In genomic region chr4:63005446-63006185, GRCm38 (mm10) we compare ENCODE assay signal across 16 mouse cellular contexts. TPM values are rescaled to one million over a fixed set of nuclear protein-coding genes. Genes with fewer than 3 reads are reported as not detected.
DNase-seq lines count a peak whose midpoint lies in the region; ATAC-seq and TF ChIP-seq lines count a peak whose summit lies in the region.
"Had no signal": no experiment of that assay in that cellular context is flagged by ENCODE, and none has a peak within 500 bp of the region (broad histone marks: within the 10 kb centered on the region; RNA-seq: fewer than 3 reads in every experiment).

No protein-coding gene starts in this region.

- peak overlapping the region; percentile 10; the same call in 1 of the 2 replicates for H3K4me2 ChIP-seq in heart, postnatal 0 days (ENCODE audit: low read depth, low read length)
- no peak overlapping the region for H3K4me2 ChIP-seq in liver, embryonic 15.5 days
- H3K4me2 ChIP-seq in liver, embryonic 12.5 days = no peak overlapping the region
- no peak overlapping the region for H3K4me2 ChIP-seq in neural tube, embryonic 15.5 days
- H3K4me2 ChIP-seq: midbrain, embryonic 11.5 days had no signal

- H3K4me1 ChIP-seq in heart, postnatal 0 days (ENCODE audit: control insufficient read depth, insufficient read depth) = peaks cover 22% of the 10 kb centered on the region
- peaks cover 3% of the 10 kb centered on the region for H3K4me1 ChIP-seq in heart, adult 2 months (ENCODE audit: control insufficient read depth, insufficient read depth, low read length)
- peaks cover 11% of the 10 kb centered on the region for H3K4me1 ChIP-seq in liver, embryonic 15.5 days (replicated peaks)
- peaks cover 14% of the 10 kb centered on the region for H3K4me1 ChIP-seq in liver, embryonic 12.5 days
- H3K4me1 ChIP-seq in neural tube, embryonic 15.5 days = peaks cover 37% of the 10 kb centered on the region

- H3K27me3 ChIP-seq in heart, postnatal 0 days (ENCODE audit: control insufficient read depth, insufficient read depth, low read length) = no peaks in the 10 kb centered on the region
- H3K27me3 ChIP-seq in heart, adult 2 months (ENCODE audit: control insufficient read depth, insufficient read depth, low read length) = no peaks in the 10 kb centered on the region
- no peaks in the 10 kb centered on the region for H3K27me3 ChIP-seq in liver, embryonic 15.5 days
- H3K27me3 ChIP-seq in liver, embryonic 12.5 days (replicated peaks) = no peaks in the 10 kb centered on the region
- H3K27me3 ChIP-seq in neural tube, embryonic 15.5 days (replicated peaks) = no peaks in the 10 kb centered on the region

- WGBS in heart, postnatal 0 days = 61% methylated on average over 10 of the region's 10 CpGs
- 50% methylated on average over 10 of the region's 10 CpGs for WGBS in heart, adult 2 months
- 57% methylated on average over 10 of the region's 10 CpGs for WGBS in liver, embryonic 15.5 days (ENCODE audit: insufficient replicate concordance)
- WGBS in liver, embryonic 12.5 days (ENCODE audit: insufficient replicate concordance) = 63% methylated on average over 10 of the region's 10 CpGs
- 79% methylated on average over 10 of the region's 10 CpGs for WGBS in neural tube, embryonic 15.5 days

- intact Hi-C loops in heart, adult 2 months (cut with DNase I) = no loop called here

- no peak for TF ChIP-seq POLR2A in heart, adult 2 months (IDR thresholded peaks at IDR 0.05; ENCODE audit: insufficient read depth, low read depth, low read length)

- peak overlapping the region; percentile 56 for H3K27ac ChIP-seq in heart, postnatal 0 days (ENCODE audit: low read depth)
- H3K27ac ChIP-seq in heart, adult 2 months = no peak overlapping the region
- H3K27ac ChIP-seq in liver, embryonic 15.5 days (replicated peaks) = peak overlapping the region; percentile 57
- no peak overlapping the region for H3K27ac ChIP-seq in liver, embryonic 12.5 days
- peak overlapping the region; percentile 52 for H3K27ac ChIP-seq in neural tube, embryonic 15.5 days (replicated peaks)
- H3K27ac ChIP-seq: liver, embryonic 14.5 days had no signal

- no peak overlapping the region for H3K4me3 ChIP-seq in heart, postnatal 0 days (ENCODE audit: low read depth, low read length)
- no peak overlapping the region for H3K4me3 ChIP-seq in heart, adult 2 months
- no peak overlapping the region for H3K4me3 ChIP-seq in liver, embryonic 15.5 days (replicated peaks)
- H3K4me3 ChIP-seq in liver, embryonic 12.5 days = no peak overlapping the region
- no peak overlapping the region for H3K4me3 ChIP-seq in neural tube, embryonic 15.5 days (replicated peaks)
- H3K4me3 ChIP-seq: myocyte had no signal

- H3K36me3 ChIP-seq in heart, postnatal 0 days (replicated peaks; ENCODE audit: control insufficient read depth, insufficient read depth, low read length) = no peaks in the 10 kb centered on the region
- H3K36me3 ChIP-seq in heart, adult 2 months (ENCODE audit: control insufficient read depth, insufficient read depth, low read length) = no peaks in the 10 kb centered on the region
- H3K36me3 ChIP-seq in liver, embryonic 15.5 days (replicated peaks) = no peaks in the 10 kb centered on the region
- H3K36me3 ChIP-seq in liver, embryonic 12.5 days = no peaks in the 10 kb centered on the region
- H3K36me3 ChIP-seq in neural tube, embryonic 15.5 days = no peaks in the 10 kb centered on the region

- ATAC-seq in frontal cortex, adult (ENCODE audit: low TSS enrichment) = peak; percentile 18
- ATAC-seq in heart, postnatal 0 days (ENCODE audit: insufficient read depth, low read depth) = peak; percentile 52; the same call in 1 of the 2 replicates
- no peak for ATAC-seq in liver, embryonic 15.5 days (ENCODE audit: insufficient read depth)
- no peak for ATAC-seq in liver, embryonic 12.5 days
- no peak for ATAC-seq in neural tube, embryonic 15.5 days (ENCODE audit: low FRiP score)

- TF ChIP-seq EP300 in heart, postnatal 0 days (IDR thresholded peaks at IDR 0.05; ENCODE audit: low read depth) = no peak
- no peak for TF ChIP-seq EP300 in heart, adult 2 months (IDR thresholded peaks at IDR 0.05; ENCODE audit: insufficient read depth, low read depth, low read length)

- no peak for DNase-seq in frontal cortex, postnatal 25 days (ENCODE audit: low spot score in 2 of 2)
- DNase-seq in heart, postnatal 0 days (ENCODE audit: low spot score) = no peak
- DNase-seq in heart, adult 2 months = no peak
- no peak for DNase-seq in adrenal gland, adult 8-10 months
- DNase-seq: adrenal gland, postnatal 14 days; cerebellum, adult 8-10 months; gastrocnemius, postnatal 36 days; kidney, postnatal 4 days; right cerebral cortex, postnatal 4 days had no signal

- no peak overlapping the region for H3K9ac ChIP-seq in heart, postnatal 0 days (replicated peaks; ENCODE audit: low read depth, low read length)
- H3K9ac ChIP-seq in heart, adult 2 months (ENCODE audit: low read depth, low read length) = no peak overlapping the region
- H3K9ac ChIP-seq in liver, embryonic 15.5 days = no peak overlapping the region
- H3K9ac ChIP-seq in liver, embryonic 12.5 days = no peak overlapping the region
- H3K9ac ChIP-seq in neural tube, embryonic 15.5 days (replicated peaks) = no peak overlapping the region
- H3K9ac ChIP-seq: liver, embryonic 14.5 days had no signal

- TF ChIP-seq CTCF in heart, postnatal 0 days (IDR thresholded peaks at IDR 0.05; ENCODE audit: low read depth) = no peak
- no peak for TF ChIP-seq CTCF in heart, adult 2 months (IDR thresholded peaks at IDR 0.05)

- H3K79me2 ChIP-seq in heart, adult 2 months (replicated peaks; ENCODE audit: control insufficient read depth, insufficient read depth, low read length) = no peaks in the 10 kb centered on the region

- no peaks in the 10 kb centered on the region for H3K9me3 ChIP-seq in heart, postnatal 0 days (replicated peaks; ENCODE audit: control insufficient read depth, low read length)
- H3K9me3 ChIP-seq in liver, embryonic 15.5 days (replicated peaks) = no peaks in the 10 kb centered on the region
- no peaks in the 10 kb centered on the region for H3K9me3 ChIP-seq in liver, embryonic 12.5 days (replicated peaks)
- H3K9me3 ChIP-seq in neural tube, embryonic 15.5 days (replicated peaks) = no peaks in the 10 kb centered on the region

RNA-seq across cellular contexts. Expression of gene Zfp618, which starts 40.2 kb away (rescaled TPM):
- total RNA-seq in heart, postnatal 0 days (2014; rRNA removed; ENCODE audit: low replicate concordance) = 5.9 and 7.5 TPM in 2 replicates
- 3.9 and 4.2 TPM in 2 replicates for polyA plus RNA-seq in heart, postnatal 0 days (2015; fragmentation: Nextera tagmentation; extraction: Ambion mirVana)
- 1 to 10 TPM in 1 of 2 experiments, under 1 TPM in 1; 0.37 to 2.2 TPM for total RNA-seq in heart, adult 2 months (2021)
- 0.25 and 0.47 TPM in 2 replicates for polyA plus RNA-seq in heart, adult 2 months (2012; rRNA removed)
- polyA plus RNA-seq in liver, embryonic 15.5 days (2015; fragmentation: Nextera tagmentation; extraction: Ambion mirVana) = 4.3 and 5.6 TPM in 2 replicates
- 4.4 and 5.8 TPM in 2 replicates for polyA plus RNA-seq in liver, embryonic 12.5 days (2016; fragmentation: Nextera tagmentation; extraction: Ambion mirVana)
- polyA plus RNA-seq in neural tube, embryonic 15.5 days (2015; fragmentation: Nextera tagmentation; extraction: Ambion mirVana) = 27.6 and 28.1 TPM in 2 replicates
- total RNA-seq in adrenal gland, adult 8-10 months (2022) = 10 to 100 TPM in 1 of 4 experiments, 1 to 10 TPM in 3; 3.9 to 11.0 (median 6.3) TPM
- polyA plus RNA-seq: myocyte had no signal

Comparison
In these comparisons a context has a peak if more than half of its experiments do, and no peak if none do; other contexts are left out.
1. H3K27ac ChIP-seq: peak in heart, postnatal 0 days (single experiment), liver, embryonic 15.5 days (single experiment) and neural tube, embryonic 15.5 days (single experiment); none in heart, adult 2 months (single experiment) and liver, embryonic 12.5 days (single experiment).
2. ATAC-seq: peak in frontal cortex, adult (single experiment) and heart, postnatal 0 days (single experiment); none in liver, embryonic 15.5 days (single experiment), liver, embryonic 12.5 days (single experiment) and neural tube, embryonic 15.5 days (single experiment).